Mouse (Mus musculus): ENCODE data around the gene Kif16b.

DNA sequence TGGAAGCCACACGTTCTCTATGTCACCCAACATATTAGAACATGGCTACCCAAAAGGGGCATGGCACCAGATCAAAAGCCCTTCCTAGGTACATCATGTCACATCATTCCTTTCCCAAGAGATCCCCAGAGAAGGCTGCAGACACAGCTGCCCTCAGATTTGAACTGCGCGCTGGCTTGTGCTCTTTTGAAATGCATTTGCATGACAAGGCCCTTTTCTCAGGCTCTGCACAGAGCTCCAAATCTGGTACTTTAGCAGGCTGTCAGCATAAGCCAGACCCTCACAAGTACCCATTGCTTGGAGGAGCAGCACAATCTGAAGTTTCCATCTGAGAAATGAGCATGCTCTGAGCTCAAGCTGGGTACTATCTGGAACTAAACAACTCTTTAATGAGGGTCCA is 165.6 kb downstream of the Kif16b start:
- TF ChIP-seq EP300 (IDR thresholded peaks at IDR 0.05; ENCODE audit: low read depth) (no peak), CTCF (IDR thresholded peaks at IDR 0.05; ENCODE audit: low read depth) (no peak)
